ENCODE assay signal across 8 mouse cellular contexts in genomic region chr10:83337159-83337951, GRCm38 (mm10). TPM values are rescaled to one million over a fixed set of nuclear protein-coding genes. Genes with fewer than 3 reads are reported as not detected.
A peak's percentile ranks its signal among the peaks of the same experiment; 100 is the strongest.
DNase-seq lines count a peak whose midpoint lies in the region; ATAC-seq and TF ChIP-seq lines count a peak whose summit lies in the region.

Slc41a2 (minus strand) TSS chr10:83337882.

- peak within 1 kb of the TSS; percentile 52 for H3K9ac ChIP-seq in embryonic facial prominence, embryonic 15.5 days
- H3K9ac ChIP-seq in limb, embryonic 15.5 days, result peak within 1 kb of the TSS; percentile 35
- H3K9ac ChIP-seq in midbrain, postnatal 0 days (replicated peaks; ENCODE audit: low read length, poor library complexity, severe bottlenecking), result peak within 1 kb of the TSS; percentile 93

- H3K9me3 ChIP-seq in embryonic facial prominence, embryonic 15.5 days (replicated peaks), result no peaks in the 10 kb centered on the region
- H3K9me3 ChIP-seq in heart, embryonic 10.5 days, result no peaks in the 10 kb centered on the region
- no peaks in the 10 kb centered on the region for H3K9me3 ChIP-seq in limb, embryonic 15.5 days
- no peaks in the 10 kb centered on the region for H3K9me3 ChIP-seq in midbrain, postnatal 0 days (ENCODE audit: low read length)

- peaks cover 10% of the 10 kb centered on the region for H3K4me1 ChIP-seq in embryonic facial prominence, embryonic 15.5 days
- H3K4me1 ChIP-seq in heart, embryonic 10.5 days, result peaks cover 10% of the 10 kb centered on the region; the same call in 1 of the 2 replicates
- H3K4me1 ChIP-seq in limb, embryonic 15.5 days, result peaks cover 11% of the 10 kb centered on the region
- H3K4me1 ChIP-seq in midbrain, postnatal 0 days (ENCODE audit: insufficient read depth, low read length), result no peaks in the 10 kb centered on the region

- H3K4me2 ChIP-seq in embryonic facial prominence, embryonic 15.5 days (replicated peaks), result peak within 1 kb of the TSS; percentile 97
- peak within 1 kb of the TSS; percentile 85 for H3K4me2 ChIP-seq in limb, embryonic 15.5 days
- peak within 1 kb of the TSS; percentile 72 for H3K4me2 ChIP-seq in midbrain, postnatal 0 days (ENCODE audit: low read depth, low read length, poor library complexity, severe bottlenecking)

- H3K27me3 ChIP-seq in embryonic facial prominence, embryonic 15.5 days, result peaks cover 44% of the 10 kb centered on the region
- H3K27me3 ChIP-seq in heart, embryonic 10.5 days (ENCODE audit: insufficient read depth, poor library complexity, severe bottlenecking), result peaks cover 76% of the 10 kb centered on the region
- H3K27me3 ChIP-seq in limb, embryonic 15.5 days, result peaks cover 50% of the 10 kb centered on the region
- H3K27me3 ChIP-seq in midbrain, postnatal 0 days (ENCODE audit: insufficient read depth, low read length), result peaks cover 4% of the 10 kb centered on the region; the same call in 1 of the 2 replicates

- under 1% methylated on average over 73 of the region's 102 CpGs for WGBS in embryonic facial prominence, embryonic 15.5 days
- WGBS in heart, embryonic 10.5 days, result under 1% methylated on average over 95 of the region's 102 CpGs
- under 1% methylated on average over 99 of the region's 102 CpGs for WGBS in limb, embryonic 15.5 days
- under 1% methylated on average over 80 of the region's 102 CpGs for WGBS in midbrain, postnatal 0 days

- H3K36me3 ChIP-seq in embryonic facial prominence, embryonic 15.5 days, result no peaks in the 10 kb centered on the region
- no peaks in the 10 kb centered on the region for H3K36me3 ChIP-seq in heart, embryonic 10.5 days
- no peaks in the 10 kb centered on the region for H3K36me3 ChIP-seq in limb, embryonic 15.5 days
- H3K36me3 ChIP-seq in midbrain, postnatal 0 days (ENCODE audit: insufficient read depth, low read length), result no peaks in the 10 kb centered on the region

- ATAC-seq in embryonic facial prominence, embryonic 15.5 days (ENCODE audit: insufficient number of reproducible peaks, low FRiP score, low TSS enrichment, low read depth), result peak; percentile 83
- ATAC-seq in limb, embryonic 15.5 days (ENCODE audit: insufficient number of reproducible peaks, low FRiP score, low TSS enrichment, low read depth), result peak; percentile 67
- peak; percentile 87 for ATAC-seq in midbrain, postnatal 0 days (ENCODE audit: low FRiP score)

- TF ChIP-seq CTCF in midbrain, postnatal 0 days (IDR thresholded peaks at IDR 0.05), result no peak

- peak within 1 kb of the TSS; percentile 61 for H3K4me3 ChIP-seq in embryonic facial prominence, embryonic 15.5 days (replicated peaks)
- H3K4me3 ChIP-seq in heart, embryonic 10.5 days, result peak within 1 kb of the TSS; percentile 80
- H3K4me3 ChIP-seq in limb, embryonic 15.5 days, result peak within 1 kb of the TSS; percentile 53
- H3K4me3 ChIP-seq in midbrain, postnatal 0 days (ENCODE audit: low read depth, low read length), result peak within 1 kb of the TSS; percentile 77

- H3K27ac ChIP-seq in embryonic facial prominence, embryonic 15.5 days (replicated peaks), result 0 out of 2 replicates have a peak within 1 kb of the TSS, but pooled peaks have one; percentile 25
- peak within 1 kb of the TSS; percentile 76 for H3K27ac ChIP-seq in heart, embryonic 10.5 days
- H3K27ac ChIP-seq in limb, embryonic 15.5 days, result no peak within 1 kb of the TSS; the same call in 1 of the 2 replicates
- H3K27ac ChIP-seq in midbrain, postnatal 0 days (ENCODE audit: low read depth, low read length), result peak within 1 kb of the TSS; percentile 84

- DNase-seq in B cell, adult 2 months, result peak; percentile 69 to 78
- DNase-seq in adrenal gland, postnatal 4 days (ENCODE audit: low spot score in 2 of 2), result peak; percentile 14 to 18
- no peak for DNase-seq in heart, embryonic 10.5 days (ENCODE audit: low spot score)
- DNase-seq in kidney, adult 9 months, result peak; percentile 70
- peak; percentile 65 for DNase-seq in midbrain, postnatal 0 days (ENCODE audit: low spot score)
- peak; percentile 24 to 49 for DNase-seq in spleen, postnatal 10 days (ENCODE audit: low spot score in 2 of 2)

RNA-seq across cellular contexts. Expression of gene Slc41a2, which starts in this region (rescaled TPM):
- total RNA-seq in adrenal gland, postnatal 4 days (2021), result 1 to 10 TPM; 5.0 to 6.6 TPM
- 2.3 and 2.5 TPM in 2 replicates for polyA plus RNA-seq in embryonic facial prominence, embryonic 15.5 days (2015; fragmentation: Nextera tagmentation; extraction: Ambion mirVana)
- polyA plus RNA-seq in heart, embryonic 10.5 days (2016; fragmentation: Nextera tagmentation; extraction: Ambion mirVana), result 0.15 and 0.47 TPM in 2 replicates
- 1.7 and 2.2 TPM in 2 replicates for polyA plus RNA-seq in limb, embryonic 15.5 days (2015; fragmentation: Nextera tagmentation; extraction: Ambion mirVana)
- 42.0 TPM in 2 replicates for total RNA-seq in midbrain, postnatal 0 days (2014; rRNA removed)
- 10.0 and 11.9 TPM in 2 replicates for polyA plus RNA-seq in midbrain, postnatal 0 days (2015; fragmentation: Nextera tagmentation; extraction: Ambion mirVana)

Comparison
In these comparisons a context has a peak if more than half of its experiments do, and no peak if none do; other contexts are left out.
1. H3K9ac ChIP-seq: peak in every context shown above with its lines; median percentile 93 in midbrain, postnatal 0 days; 52 in embryonic facial prominence, embryonic 15.5 days; 35 in limb, embryonic 15.5 days.